Mouse (Mus musculus): Measurements from ENCODE around the gene Mov10. TPM values are rescaled to one million over a fixed set of nuclear protein-coding genes. Genes with fewer than 3 reads are reported as not detected.
"Not testable (repeated sequence)": the region's sequence is repeated elsewhere in the genome, so short reads cannot be mapped to it uniquely, and the experiment has no call there.

Gene Mov10
- polyA plus RNA-seq, 1 experiment from 2014 or later, result 51.8 TPM

- no peaks in the 10 kb centered on the region for H3K9me3 ChIP-seq (ENCODE audit: control insufficient read depth, low read length)
These were observed 50.6 kb downstream of the Mov10 start for GRCm38 (mm10) chr3:104767716-104768115.

GRCm38 (mm10) chr3:104767141-104767540 lies 51.2 kb downstream of the Mov10 start:
- no peak overlapping the region for H3K27ac ChIP-seq (ENCODE audit: low read depth, low read length)
- no peaks in the 10 kb centered on the region for H3K9me3 ChIP-seq (ENCODE audit: control insufficient read depth, low read length)
- ATAC-seq (ENCODE audit: low FRiP score, low TSS enrichment), result no peak
- H3K4me3 ChIP-seq (ENCODE audit: low read length), result no peak overlapping the region
- no peaks in the 10 kb centered on the region for H3K4me1 ChIP-seq (ENCODE audit: control insufficient read depth, insufficient read depth, low read length)
- H3K9ac ChIP-seq (ENCODE audit: low read depth, low read length), result no peak overlapping the region
- 58% methylated on average over 2 of the region's 2 CpGs for WGBS
- no peaks in the 10 kb centered on the region for H3K27me3 ChIP-seq (ENCODE audit: control insufficient read depth, insufficient read depth, low read length)
- no peaks in the 10 kb centered on the region for H3K36me3 ChIP-seq (ENCODE audit: control insufficient read depth, insufficient read depth, low read length)
- no peak overlapping the region for H3K4me2 ChIP-seq (replicated peaks; ENCODE audit: low read depth, low read length)

More at GRCm38 (mm10) chr3:104767716-104768115, 50.6 kb downstream of the Mov10 start:
- no peaks in the 10 kb centered on the region for H3K27me3 ChIP-seq (ENCODE audit: control insufficient read depth, insufficient read depth, low read length)
- no peak for ATAC-seq (ENCODE audit: low FRiP score, low TSS enrichment)
- no peaks in the 10 kb centered on the region for H3K4me1 ChIP-seq (ENCODE audit: control insufficient read depth, insufficient read depth, low read length)
- no peak overlapping the region for H3K27ac ChIP-seq (ENCODE audit: low read depth, low read length)
- 79% methylated on average over 4 of the region's 4 CpGs for WGBS
- no peak overlapping the region for H3K9ac ChIP-seq (ENCODE audit: low read depth, low read length)
- no peaks in the 10 kb centered on the region for H3K36me3 ChIP-seq (ENCODE audit: control insufficient read depth, insufficient read depth, low read length)
- H3K4me3 ChIP-seq (ENCODE audit: low read length), result no peak overlapping the region
- no peak overlapping the region for H3K4me2 ChIP-seq (replicated peaks; ENCODE audit: low read depth, low read length)

DNA sequence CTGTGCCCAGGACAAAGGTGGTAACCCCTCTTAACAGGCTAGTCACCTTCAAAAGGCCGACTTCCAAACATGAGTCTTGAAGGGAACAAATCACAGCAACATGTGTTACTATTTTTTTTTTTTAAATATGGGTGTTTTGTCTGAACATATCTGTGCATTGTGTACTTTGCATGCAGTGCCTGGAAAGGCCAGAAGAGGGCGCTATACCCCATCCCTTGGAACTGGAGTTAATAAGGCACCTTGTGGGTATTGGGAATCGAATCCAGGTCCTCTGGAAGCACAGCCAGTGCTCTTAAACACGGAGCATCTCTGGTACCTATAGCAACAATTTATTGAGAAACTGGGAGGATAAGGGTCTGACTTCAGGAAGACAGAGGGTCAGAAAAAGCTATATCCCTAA lies 53.3 kb downstream of the Mov10 start:
- Histone ChIP-seq H3K4me2 (replicated peaks; ENCODE audit: low read depth, low read length) (no peak overlapping the region), H3K4me3 (ENCODE audit: low read length) (no peak overlapping the region), H3K36me3 (ENCODE audit: control insufficient read depth, insufficient read depth, low read length) (no peaks in the 10 kb centered on the region), H3K9ac (ENCODE audit: low read depth, low read length) (no peak overlapping the region), H3K4me1 (ENCODE audit: control insufficient read depth, insufficient read depth, low read length) (no peaks in the 10 kb centered on the region), H3K9me3 (ENCODE audit: control insufficient read depth, low read length) (no peaks in the 10 kb centered on the region), H3K27me3 (ENCODE audit: control insufficient read depth, insufficient read depth, low read length) (no peaks in the 10 kb centered on the region), H3K27ac (ENCODE audit: low read depth, low read length) (no peak overlapping the region)
- no peak for ATAC-seq (ENCODE audit: low FRiP score, low TSS enrichment)
- WGBS, result 27% methylated on average over 4 of the region's 4 CpGs

- not testable (repeated sequence) for H3K9me3 ChIP-seq (ENCODE audit: control insufficient read depth, low read length); H3K4me2 ChIP-seq (replicated peaks; ENCODE audit: low read depth, low read length); H3K4me3 ChIP-seq (ENCODE audit: low read length); ATAC-seq (ENCODE audit: low FRiP score, low TSS enrichment); H3K27me3 ChIP-seq (ENCODE audit: control insufficient read depth, insufficient read depth, low read length); H3K9ac ChIP-seq (ENCODE audit: low read depth, low read length); H3K27ac ChIP-seq (ENCODE audit: low read depth, low read length); H3K36me3 ChIP-seq (ENCODE audit: control insufficient read depth, insufficient read depth, low read length); H3K4me1 ChIP-seq (ENCODE audit: control insufficient read depth, insufficient read depth, low read length)
- WGBS, result 32% methylated on average over 19 of the region's 20 CpGs
These were observed 56.1 kb downstream of the Mov10 start for GRCm38 (mm10) chr3:104762103-104762863.

DNA sequence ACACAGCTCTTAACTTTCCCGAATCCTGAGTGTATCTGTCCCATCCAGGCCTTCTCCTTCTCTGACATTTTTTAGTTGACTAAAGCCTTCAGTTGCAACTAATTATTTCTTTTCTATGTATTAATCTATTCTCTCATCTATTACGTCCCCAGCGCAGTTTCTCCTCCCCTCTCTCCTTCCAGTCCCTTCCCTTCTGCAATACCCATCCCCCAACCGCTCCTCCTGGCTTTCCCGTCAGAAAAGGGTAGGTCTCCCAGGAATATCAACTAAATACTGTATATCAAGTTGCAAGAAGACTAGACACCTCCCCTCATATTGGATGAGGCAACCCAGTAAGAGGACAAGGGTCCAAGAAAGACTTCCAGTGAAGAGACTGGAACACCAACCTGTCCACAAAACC lies 59.5 kb downstream of the Mov10 start:
- Histone ChIP-seq H3K27me3 (ENCODE audit: control insufficient read depth, insufficient read depth, low read length) (0 out of 2 replicates have a peak, but pooled peaks cover 2% of the 10 kb centered on the region), H3K9ac (ENCODE audit: low read depth, low read length) (peak overlapping the region; percentile 56; the same call in 1 of the 2 replicates), H3K4me3 (ENCODE audit: low read length) (peak overlapping the region; percentile 40), H3K4me1 (ENCODE audit: control insufficient read depth, insufficient read depth, low read length) (no peaks in the 10 kb centered on the region), H3K27ac (ENCODE audit: low read depth, low read length) (no peak overlapping the region), H3K36me3 (ENCODE audit: control insufficient read depth, insufficient read depth, low read length) (no peaks in the 10 kb centered on the region), H3K9me3 (ENCODE audit: control insufficient read depth, low read length) (no peaks in the 10 kb centered on the region), H3K4me2 (replicated peaks; ENCODE audit: low read depth, low read length) (peak overlapping the region; percentile 62)
- 13% methylated on average over 5 of the region's 5 CpGs for WGBS
- no peak for ATAC-seq (ENCODE audit: low FRiP score, low TSS enrichment)

DNA sequence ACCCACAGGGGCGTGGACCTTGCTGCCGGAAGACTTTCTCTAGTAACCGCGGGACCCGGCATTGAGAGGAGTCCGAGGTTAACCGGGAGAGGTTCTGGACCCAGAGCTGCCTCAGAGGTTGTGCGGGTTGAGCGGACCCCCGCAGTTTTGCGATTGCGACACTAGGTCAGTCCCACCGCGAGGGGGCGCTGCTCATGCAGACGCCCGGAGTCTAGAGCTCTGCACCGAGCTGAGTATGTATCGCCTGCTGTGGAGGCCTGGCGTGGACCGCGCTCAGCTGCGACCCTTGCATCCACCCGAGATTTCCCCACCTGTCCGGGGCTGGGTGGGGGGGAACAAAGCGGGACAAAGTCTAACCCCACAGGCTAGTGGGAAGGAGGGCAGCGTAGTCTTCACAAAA lies 60.0 kb downstream of the Mov10 start:
- WGBS, result 2% methylated on average over 27 of the region's 27 CpGs
- peak overlapping the region; percentile 40 for H3K4me3 ChIP-seq (ENCODE audit: low read length)
- H3K9ac ChIP-seq (ENCODE audit: low read depth, low read length), result peak overlapping the region; percentile 56; the same call in 1 of the 2 replicates
- no peaks in the 10 kb centered on the region for H3K4me1 ChIP-seq (ENCODE audit: control insufficient read depth, insufficient read depth, low read length)
- 0 out of 2 replicates have a peak, but pooled peaks cover 2% of the 10 kb centered on the region for H3K27me3 ChIP-seq (ENCODE audit: control insufficient read depth, insufficient read depth, low read length)
- H3K4me2 ChIP-seq (replicated peaks; ENCODE audit: low read depth, low read length), result peak overlapping the region; percentile 62
- H3K36me3 ChIP-seq (ENCODE audit: control insufficient read depth, insufficient read depth, low read length), result no peaks in the 10 kb centered on the region
- no peak overlapping the region for H3K27ac ChIP-seq (ENCODE audit: low read depth, low read length)
- ATAC-seq (ENCODE audit: low FRiP score, low TSS enrichment), result peak; percentile 92
- no peaks in the 10 kb centered on the region for H3K9me3 ChIP-seq (ENCODE audit: control insufficient read depth, low read length)

GRCm38 (mm10) chr3:104752845-104753244 lies 65.5 kb downstream of the Mov10 start:
- 23% methylated on average over 21 of the region's 25 CpGs for WGBS

More at GRCm38 (mm10) chr3:104752845-104753244, 65.5 kb downstream of the Mov10 start:
- H3K4me1 ChIP-seq (ENCODE audit: control insufficient read depth, insufficient read depth, low read length); ATAC-seq (ENCODE audit: low FRiP score, low TSS enrichment); H3K36me3 ChIP-seq (ENCODE audit: control insufficient read depth, insufficient read depth, low read length); H3K27ac ChIP-seq (ENCODE audit: low read depth, low read length); H3K4me3 ChIP-seq (ENCODE audit: low read length); H3K9ac ChIP-seq (ENCODE audit: low read depth, low read length); H3K9me3 ChIP-seq (ENCODE audit: control insufficient read depth, low read length); H3K27me3 ChIP-seq (ENCODE audit: control insufficient read depth, insufficient read depth, low read length): not testable (repeated sequence)
- peak overlapping the region; percentile 15; the same call in 1 of the 2 replicates for H3K4me2 ChIP-seq (replicated peaks; ENCODE audit: low read depth, low read length)

Other genes with a start within 250 kb of the Mov10 start
- gene Slc16a1, start 179.9 kb downstream of the Mov10 start, polyA plus RNA-seq (2014; fragmentation: Nextera tagmentation; extraction: Ambion mirVana), result 34.1 and 55.2 TPM in 2 replicates
- 3.5 and 5.3 TPM in 2 replicates for gene Ppm1j, start 37.5 kb downstream of the Mov10 start, polyA plus RNA-seq (2014; fragmentation: Nextera tagmentation; extraction: Ambion mirVana)
- gene Fam19a3, start 36.7 kb downstream of the Mov10 start, polyA plus RNA-seq (2014; fragmentation: Nextera tagmentation; extraction: Ambion mirVana), result 0.09 and 0.24 TPM in 2 replicates
- gene Rhoc, start 30.2 kb downstream of the Mov10 start, polyA plus RNA-seq (2014; fragmentation: Nextera tagmentation; extraction: Ambion mirVana), result 110 and 127 TPM in 2 replicates
- gene St7l, start 45.4 kb upstream of the Mov10 start, polyA plus RNA-seq (2014; fragmentation: Nextera tagmentation; extraction: Ambion mirVana), result 35.7 and 41.1 TPM in 2 replicates
- 151 and 214 TPM in 2 replicates for gene Capza1, start 45.9 kb upstream of the Mov10 start, polyA plus RNA-seq (2014; fragmentation: Nextera tagmentation; extraction: Ambion mirVana)
- gene Wnt2b, start 143.4 kb upstream of the Mov10 start, polyA plus RNA-seq (2014; fragmentation: Nextera tagmentation; extraction: Ambion mirVana), result 0.39 and 0.62 TPM in 2 replicates
- 11.5 and 27.4 TPM in 2 replicates for gene Cttnbp2nl, start 234.6 kb upstream of the Mov10 start, polyA plus RNA-seq (2014; fragmentation: Nextera tagmentation; extraction: Ambion mirVana)
- gene 4930564D02Rik, start 248.3 kb upstream of the Mov10 start, polyA plus RNA-seq (2014; fragmentation: Nextera tagmentation; extraction: Ambion mirVana), result not detected in 2 replicates

Data from kidney, embryonic 14.5 days (tissue).